Mouse (Mus musculus) adrenal gland, adult 2 months (tissue): ENCODE data around the gene Nfia. TPM values are rescaled to one million over a fixed set of nuclear protein-coding genes. Genes with fewer than 3 reads are reported as not detected.
A peak's percentile ranks its signal among the peaks of the same experiment; 100 is the strongest.

Source experiments
- DNase-seq: peaks from one replicate; pipeline ENCODE4 v3.0.0; 2021
- long read RNA-seq: library from polyadenylated mRNA; stranded (forward); transcript quantifications from one replicate; pipeline ENCODE4 v2.0.0, GENCODE M21; 2021
- polyA plus RNA-seq: library from polyadenylated mRNA; depleted of rRNA; stranded (reverse); fragments of >200 nt; gene quantifications from 2 replicates; pipeline ENCODE4 v1.2.3, GENCODE M21; 2012; rRNA removed
- total RNA-seq, 2 experiments: library from RNA; stranded (reverse); gene quantifications; 2 replicates each; pipeline ENCODE4 v1.2.3; 2021

Gene Nfia
- total RNA-seq = 100 to 1,000 TPM; 132 to 174 TPM
- 60.7 and 83.3 TPM in 2 replicates for polyA plus RNA-seq
- long read RNA-seq, full-length matches to known transcripts = 10 of 17 reads
- long read RNA-seq, partial matches to known transcripts = 2 of 17 reads
- long read RNA-seq, other reads (novel, unspliced or antisense) = 5 of 17 reads

DNA sequence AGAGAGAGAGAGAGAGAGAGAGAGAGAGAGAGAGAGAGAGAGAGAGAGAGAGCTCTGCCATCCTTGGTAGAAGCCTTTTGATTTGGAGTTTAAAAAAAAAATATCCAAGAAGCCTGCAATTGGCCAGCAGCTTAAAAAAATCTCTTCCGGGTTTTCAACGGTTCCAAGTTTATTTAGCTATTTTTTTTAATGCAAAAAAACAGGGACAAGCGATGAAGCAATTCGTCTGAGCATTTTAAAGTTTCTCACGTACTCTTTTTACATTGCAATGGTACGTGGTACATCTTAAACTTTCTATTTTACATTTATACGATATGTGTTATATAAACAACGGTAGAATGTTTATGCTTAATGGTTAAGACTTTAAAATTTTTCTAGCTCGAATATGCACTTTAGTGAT is at the start of gene Nfia:
Gene Nfia, plus strand, starts transcription at position 94 of the 400 bp plus-strand sequence.
- DNase-seq = no peak

DNA sequence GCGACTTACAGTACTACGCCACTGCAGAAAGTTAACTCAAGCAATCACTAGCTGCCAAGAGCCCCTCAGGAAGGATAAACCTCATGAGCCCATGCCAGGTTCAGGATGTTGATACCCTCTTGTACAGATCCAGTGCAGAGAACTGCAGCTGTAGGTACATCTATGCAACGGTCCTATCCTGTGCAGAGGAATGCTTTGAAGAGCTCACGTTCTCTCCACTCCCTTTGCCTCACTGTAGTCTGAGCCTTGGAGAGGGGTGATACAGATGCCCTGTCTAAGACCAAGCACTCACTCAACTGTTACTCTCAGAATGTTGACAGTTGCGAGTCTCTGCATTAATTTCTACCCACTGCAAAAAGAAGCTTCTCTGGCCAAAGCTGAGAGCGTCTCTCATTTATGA is 49.2 kb upstream of the Nfia start:
- DNase-seq = no peak

DNA sequence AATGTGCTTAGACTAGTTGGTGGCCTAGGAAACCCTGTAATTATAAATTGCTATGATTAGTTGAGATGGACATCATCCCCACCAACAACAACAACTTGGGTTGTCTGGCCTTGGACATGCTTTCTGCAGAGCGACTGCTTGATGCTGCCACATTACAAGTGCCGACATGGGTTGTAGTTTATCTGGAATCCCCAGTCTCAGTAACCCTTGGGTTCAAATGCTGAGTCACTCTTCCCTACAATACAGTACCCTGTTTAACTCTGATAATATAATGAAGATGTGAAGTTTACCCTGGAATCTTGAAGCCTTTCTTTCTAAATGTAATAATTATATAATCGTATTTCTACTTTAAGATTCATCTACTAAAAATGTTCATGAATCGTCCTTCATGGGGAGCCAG is 44.0 kb upstream of the Nfia start:
- DNase-seq = no peak

DNA sequence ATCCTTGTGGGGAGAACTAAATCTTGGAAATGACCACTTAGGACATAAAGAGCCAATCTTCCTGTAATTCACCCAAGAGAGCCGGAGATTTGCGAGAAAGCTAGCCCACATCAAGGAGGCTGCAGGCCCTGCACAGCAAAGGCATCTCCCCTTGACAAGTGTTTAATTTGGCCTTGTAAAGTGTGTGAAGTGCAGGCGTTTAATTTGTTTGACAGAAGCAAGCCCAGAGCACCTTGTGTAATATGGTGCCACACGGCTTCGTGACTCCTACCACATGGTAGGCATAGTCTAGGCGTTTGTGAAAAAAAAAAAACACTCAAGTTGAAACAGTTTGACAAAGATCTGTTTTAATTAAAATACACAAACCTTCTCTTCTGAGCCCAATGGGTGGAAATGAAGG is 42.5 kb upstream of the Nfia start:
- DNase-seq = no peak

DNA sequence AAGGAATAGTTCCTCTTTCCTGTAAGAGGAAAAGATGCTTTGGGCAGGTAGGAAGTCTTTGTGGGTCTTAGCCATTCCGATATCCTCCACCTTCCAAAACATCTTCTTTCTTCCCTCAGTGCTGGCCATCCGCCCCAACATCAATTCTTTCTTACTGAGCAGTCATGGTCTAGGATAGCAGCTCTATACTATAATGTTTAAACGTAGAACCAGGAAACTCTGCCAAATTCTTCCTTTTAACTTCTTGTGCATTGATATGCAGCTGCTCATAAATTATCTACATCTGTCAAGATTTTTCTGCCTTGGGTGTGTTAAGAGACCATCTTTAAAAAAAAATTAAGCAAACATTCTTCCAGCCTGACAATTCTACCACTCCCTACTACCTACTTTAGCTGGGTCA is 42.1 kb upstream of the Nfia start:
- no peak for DNase-seq

DNA sequence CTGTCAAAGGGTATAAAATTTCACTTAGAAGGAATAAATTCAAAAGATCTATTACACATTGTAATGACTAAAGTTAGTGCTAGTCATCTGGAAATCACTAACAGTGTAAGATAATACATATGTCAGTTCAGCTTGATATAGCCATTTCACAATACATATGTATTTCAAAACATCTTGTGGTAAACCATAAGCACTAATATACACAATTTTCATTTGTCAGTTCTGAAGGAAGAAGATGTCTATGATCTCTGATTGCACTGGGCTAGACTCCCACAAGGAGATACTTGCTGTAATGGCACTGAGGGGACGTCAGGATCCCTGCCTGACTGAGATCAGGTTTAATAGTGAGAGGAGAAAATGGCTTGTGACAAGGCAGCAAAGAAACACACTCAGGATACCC is 39.1 kb upstream of the Nfia start:
- DNase-seq = no peak

DNA sequence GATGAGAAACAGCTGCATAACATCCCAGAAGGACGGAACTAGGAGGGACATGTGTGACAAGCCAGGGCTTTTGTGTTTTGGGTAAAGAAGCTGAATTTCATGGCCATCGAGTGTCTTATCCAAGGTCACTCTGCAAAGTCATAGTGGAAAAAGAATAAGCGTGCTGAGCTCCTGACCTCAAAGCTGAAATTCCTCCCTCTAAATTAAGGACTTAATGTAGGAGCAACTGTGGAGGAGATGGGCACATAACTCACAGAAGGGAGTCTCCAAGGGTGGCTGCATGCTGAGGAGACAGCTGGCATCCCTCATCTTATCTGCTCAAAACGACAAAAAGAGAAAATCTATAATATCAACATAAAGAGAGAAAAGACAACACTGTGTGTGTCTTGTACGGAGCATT is 28.6 kb upstream of the Nfia start:
- DNase-seq = no peak

DNA sequence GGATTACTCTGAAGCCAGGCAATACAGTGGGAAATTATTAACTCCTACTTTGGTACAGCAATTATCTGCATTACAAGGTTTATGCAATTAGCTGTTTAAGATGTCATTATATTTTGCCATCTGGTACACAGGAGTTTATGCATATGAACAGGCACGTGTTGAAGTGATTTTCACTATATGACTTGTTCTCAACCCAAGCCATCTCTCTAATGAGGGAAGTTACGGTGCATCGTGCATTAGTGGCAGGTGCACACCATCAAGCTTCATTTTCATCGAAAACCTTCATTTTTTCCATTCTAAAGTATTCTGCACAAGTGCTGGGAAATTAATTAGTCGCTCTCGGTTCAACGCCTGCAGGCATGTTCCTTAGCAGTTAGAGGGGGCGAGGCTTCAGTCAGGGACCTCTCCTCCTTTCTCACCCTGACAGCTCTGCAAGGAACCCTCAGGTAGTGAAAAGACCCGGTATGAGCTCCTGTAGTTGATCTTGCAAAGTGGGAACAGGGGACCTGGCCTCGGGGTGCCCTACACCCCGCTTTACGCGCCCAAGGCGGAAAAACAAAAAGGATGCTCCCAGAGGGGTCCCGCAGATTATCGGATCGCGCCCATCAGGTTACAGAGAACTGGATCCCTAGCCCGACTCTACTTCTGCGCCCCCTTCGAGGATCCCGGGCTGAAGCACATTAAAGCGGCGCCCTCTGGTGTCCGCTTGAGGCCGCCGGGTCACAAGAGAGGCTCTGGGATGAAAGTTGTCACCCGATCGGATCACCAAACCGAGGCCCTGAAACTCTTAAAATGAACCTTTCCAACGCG is 27.0 kb upstream of the Nfia start:
- peak; percentile 88 for DNase-seq

DNA sequence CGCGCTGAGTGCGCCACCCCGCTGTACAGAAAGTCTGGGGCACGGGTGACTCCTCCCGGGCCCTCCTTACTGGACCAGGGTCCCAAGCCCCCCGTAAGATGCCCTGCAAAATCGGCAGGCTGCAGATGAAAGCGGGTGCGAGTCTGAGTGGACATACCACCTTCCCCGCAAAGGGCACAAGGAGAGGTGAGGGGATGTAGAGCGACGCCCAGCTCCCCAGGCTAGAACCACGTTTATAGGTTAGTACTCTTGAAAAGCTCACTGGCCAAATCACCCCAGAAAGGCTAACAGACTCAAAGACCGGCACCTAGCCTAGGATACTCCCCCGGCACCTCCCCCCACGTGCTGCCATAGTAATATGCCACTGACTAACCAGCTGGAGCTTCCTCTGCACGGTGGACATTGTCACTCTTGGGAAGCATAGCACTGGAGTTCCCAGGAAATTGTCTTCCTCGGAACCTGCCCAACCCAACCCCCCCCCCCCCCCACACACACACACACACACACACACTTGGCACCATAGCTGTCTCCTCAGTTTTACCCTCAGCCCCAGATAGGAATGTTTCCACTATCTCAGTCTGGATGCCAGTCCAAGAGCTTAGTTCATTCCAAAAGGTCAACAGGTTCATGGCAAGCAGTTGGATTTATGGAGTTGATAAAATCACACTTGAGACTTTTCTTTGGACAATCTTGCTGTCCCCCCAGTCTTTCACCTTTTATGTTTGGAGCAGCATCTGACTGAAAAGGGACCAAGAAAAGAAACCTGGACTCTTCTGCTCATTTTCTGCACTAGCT is 26.2 kb upstream of the Nfia start:
- DNase-seq = no peak

DNA sequence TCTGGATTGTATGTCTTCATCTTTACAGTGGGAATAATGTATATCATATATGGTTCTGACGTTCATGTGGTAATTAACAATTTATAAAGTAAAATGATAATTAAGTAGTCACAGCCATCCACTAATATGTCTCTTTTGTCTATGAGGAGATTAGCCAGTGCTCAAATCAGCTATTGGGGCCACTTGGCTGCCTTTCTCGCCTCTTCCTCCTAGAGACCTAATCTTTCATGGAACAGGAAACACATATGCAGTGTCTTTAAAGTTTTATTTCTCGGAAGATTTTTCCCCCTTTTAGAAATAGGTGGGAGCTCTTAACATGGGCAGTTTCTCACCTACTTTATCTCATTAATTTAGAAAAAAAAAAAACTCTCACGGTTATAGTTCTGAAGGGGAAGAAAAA is 22.1 kb upstream of the Nfia start:
- DNase-seq = no peak

DNA sequence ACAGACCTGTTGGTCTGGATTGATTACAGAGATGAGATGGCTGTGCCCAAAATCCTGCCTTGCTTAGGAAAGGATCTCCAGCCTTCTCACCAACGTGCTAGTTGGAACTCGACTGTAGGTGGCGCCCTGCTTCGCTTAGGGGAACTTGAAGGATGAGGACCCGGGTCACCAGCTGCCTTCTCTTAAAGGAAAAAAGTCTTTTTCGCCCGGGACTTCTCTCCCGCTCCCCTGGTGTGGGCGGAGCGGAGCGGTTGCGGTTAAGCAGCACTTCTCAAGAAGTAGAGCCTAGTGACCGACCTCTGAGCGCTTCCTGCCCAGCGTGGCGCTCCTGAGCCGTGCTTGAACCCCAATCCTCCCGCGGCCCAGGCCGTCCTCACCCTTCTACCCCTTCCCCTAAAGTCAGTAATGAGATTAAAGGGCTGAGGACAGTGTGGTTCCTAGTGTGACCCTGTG is 21.5 kb upstream of the Nfia start:
- peak; percentile 94 for DNase-seq

DNA sequence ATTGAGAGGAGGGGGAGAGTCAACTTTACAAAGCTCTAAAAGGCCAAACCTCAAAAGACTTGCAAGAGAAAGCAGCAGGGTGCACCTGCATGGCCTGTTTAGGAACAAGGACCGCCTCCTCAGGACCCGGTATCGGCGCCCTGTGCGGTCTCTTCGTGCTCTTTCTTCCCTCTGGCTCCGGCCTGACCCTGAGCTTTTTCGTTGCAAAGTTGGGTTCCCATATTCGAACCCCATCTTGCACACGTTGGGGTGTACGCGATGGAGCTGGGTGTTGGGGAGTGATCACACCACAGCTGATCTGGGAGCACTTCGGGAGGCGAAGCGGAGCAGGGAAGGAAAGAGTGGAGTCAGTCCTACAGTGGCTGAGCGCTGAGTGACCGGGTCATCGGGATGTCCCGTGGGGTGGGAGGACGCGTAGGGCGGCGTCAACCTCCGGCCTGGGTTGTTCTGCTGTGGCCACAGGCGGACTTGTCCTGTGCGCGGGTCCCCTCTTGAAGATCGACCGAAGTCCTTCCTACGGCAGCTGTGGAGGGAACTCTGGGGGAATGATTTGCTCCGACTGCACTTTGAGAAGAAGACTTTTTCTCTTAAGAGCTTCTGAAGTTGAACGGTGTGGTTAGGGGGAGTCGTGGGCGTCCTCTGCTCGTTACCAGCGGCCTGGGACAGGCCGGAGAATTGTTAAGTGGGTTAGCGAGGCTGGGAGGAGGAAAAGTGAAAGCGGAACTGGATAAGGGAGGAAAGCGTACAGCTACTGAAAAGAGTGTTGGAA is 20.9 kb upstream of the Nfia start:
- DNase-seq = peak; percentile 89

DNA sequence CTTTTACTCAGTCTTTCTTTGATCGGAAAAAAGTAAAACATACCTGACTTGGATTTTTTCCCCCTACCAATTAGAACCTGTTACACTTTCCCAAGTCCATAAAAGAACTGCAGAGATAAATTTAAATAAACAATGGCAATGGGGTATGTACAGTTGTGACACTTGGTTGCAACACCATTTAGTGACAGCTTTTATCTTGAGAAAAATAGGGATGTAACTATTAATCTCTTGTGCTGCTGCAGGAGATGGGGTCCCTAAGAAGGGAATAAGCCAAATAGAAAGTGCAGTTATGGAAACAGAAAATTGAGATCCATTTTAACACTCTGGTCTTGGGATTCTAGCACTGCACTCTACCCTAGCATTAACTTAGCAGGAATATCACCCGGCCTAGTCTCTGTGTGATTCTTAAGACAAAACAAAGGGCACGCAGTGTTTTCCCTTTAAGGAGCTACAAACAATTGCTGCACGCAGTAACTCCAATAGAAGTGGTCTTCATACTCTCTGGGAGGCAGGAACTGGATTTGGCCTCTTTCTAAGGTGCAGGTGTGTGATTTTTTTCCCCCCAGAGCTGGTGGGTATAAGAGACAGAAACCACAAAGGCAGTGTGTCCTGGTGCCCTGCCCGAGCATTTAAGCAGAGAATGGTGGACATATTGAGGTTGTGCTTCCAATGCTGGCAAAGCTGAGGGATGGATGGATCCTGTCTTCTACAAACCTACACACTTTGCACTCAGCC is 20.1 kb upstream of the Nfia start:
- DNase-seq = no peak

DNA sequence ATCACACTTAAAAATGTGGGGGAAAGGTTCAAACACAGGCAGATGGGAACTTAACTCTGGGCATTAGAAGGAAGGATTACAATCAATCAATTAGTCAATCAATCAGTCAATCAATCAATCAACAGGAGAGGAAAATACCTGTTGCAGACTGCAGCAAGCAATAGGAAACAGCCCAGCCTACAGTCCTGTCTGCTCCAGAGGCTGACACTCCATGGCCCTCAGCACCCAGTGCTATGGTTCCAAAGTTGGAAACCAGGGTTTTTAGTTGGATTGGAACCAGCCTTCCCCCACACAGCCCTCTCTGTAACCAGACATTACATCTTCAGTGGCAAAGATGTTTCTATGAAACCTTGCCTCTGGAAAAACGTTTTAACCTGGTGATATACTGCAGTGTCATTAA is 19.0 kb upstream of the Nfia start:
- DNase-seq = peak; percentile 19

DNA sequence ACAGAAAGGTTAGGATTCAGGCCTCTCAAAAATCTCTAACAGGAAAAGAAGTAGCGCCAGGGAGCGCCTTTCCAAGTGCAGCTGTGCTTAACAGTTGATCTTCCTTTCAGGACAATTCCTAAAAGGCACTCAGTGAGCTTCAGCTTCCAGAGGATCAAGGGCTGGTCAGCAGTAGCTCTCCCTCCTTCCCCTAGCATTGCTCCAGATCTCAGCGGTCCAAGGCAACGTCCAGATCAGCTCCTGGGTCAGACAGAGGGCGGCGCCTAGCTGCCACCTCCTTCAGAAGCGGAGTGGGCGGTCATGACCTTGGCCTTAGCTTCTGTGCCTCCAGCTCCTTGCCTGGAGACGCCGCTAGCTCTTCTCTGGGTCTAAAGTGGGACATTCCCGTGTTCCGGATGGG is 18.3 kb upstream of the Nfia start:
- DNase-seq = peak; percentile 91

DNA sequence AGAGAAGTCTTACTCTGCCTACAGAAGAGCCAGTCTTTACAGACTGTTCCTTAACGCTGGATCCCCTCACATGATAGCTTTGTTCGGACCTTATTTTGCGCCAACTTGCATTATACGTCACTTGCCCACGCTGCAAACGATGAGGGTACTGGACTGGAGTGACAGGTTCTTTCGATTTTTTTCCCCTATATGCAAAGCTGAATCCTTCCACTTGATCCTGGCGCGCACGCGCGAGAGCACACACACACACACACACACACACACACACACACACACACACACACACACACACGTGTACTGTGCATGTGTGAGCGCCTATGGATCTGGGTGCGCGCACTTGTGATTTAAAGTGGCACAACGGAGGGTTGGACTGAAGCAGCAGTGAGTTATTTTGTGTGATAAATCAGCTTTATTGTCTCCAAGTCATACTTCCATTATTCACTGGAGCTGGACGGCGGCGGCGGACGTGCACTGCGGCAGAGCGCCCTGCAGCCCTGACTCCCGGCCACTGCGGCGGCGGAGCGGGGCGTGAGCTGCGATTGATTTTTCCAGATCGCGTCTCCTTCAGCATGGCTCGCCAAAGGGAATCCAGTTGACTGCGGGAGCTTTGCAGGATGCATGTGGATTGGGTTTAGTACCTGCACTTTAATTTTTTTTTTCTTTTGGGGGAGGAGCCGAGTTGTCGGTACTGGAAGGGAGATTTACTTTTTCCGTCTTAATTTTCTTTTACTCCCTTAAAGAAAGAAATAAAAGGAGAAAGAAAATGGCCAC is 15.1 kb upstream of the Nfia start:
- DNase-seq = peak; percentile 89

DNA sequence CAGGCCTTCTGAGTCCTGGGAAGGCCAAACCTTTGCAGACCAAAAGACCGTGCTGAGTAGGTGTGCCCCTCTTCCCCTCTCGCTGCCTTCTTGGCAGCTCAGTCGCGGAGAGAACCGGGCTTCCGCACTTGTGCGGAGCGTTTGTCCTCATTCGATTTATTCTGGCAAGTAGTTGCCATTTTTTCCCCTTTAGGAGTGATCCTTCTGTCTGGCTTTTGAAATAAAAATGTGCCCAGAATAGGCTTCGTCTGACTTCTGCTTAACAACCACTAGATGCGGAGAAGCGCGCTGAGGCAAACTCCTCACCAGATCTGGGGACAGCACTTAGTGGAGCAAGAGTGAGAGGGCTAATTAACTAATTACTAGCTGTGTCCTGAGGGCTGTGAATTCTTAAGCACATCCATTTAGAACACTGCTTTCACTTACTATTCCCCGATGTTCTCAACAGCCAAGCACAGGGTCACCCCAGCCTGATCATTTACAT is 14.5 kb upstream of the Nfia start:
- DNase-seq = peak; percentile 69

DNA sequence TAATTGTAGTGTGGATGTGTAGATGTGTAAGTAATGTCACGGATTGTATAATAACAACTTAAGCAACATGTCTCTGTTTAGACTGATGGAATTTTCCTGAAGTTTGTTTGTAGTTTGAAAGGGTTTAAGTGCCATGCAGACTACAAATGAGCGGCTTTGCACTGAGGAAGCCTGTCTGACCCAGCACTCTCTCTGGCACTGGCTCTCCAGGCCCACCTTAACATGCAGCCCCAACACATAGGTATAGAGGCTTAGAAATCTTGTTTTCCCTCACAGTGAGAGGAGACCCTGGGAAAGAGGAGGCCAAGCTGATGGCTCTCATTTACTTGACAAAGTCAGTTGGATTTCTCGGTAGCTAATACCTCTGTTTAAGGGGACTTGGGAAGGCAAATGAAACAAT is 13.9 kb upstream of the Nfia start:
- no peak for DNase-seq

DNA sequence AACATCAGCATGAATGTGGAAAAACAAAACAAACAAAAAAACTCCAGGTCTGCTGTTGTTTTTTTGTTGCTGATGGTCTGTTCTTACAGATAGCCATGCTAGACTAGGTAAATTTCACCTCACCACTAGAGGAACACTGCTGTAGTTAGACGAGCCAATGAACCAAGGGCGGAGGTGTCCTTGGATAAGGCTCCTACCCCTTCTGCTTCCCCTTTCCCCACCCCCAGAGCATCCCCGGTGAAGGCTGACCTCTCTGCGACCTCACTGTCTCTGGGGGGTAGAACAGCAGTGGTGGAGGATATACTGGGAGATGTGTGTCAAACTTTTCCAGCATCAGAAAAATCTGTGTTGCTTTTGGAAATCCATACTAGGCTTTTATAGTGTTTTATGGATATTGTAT is 7.9 kb upstream of the Nfia start:
- DNase-seq = no peak

DNA sequence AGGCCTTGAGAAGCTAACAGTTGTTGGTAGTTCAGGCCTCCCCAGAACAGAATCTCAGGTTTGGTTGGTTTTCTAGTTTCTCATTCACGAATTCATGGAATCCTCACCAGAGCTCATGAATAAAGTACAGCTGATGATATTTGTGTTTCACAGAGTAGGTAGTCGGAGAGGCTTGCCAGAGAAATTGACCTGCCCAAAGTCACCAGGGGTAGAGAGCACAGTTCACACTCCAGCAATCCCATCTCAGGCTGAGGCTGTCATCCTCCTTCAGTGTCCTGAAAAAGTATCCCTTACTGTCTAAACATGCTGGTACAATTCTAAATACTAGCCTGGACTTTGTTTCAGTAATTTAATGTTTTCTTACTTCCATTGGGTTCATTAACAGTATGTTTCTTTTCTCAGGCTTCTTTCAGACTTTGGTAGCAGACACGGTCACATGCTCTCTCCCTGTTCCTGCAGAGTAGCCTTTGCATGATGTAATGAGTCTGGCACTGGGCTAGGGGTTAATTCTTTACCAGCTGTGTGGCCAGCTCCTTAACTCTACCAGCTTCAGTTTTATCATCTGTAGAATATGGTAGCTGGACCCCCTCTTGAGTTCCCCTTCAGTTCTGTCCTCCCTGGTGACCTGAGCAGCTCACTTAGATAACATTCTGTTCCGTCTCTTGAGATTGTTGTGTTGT is 7.1 kb upstream of the Nfia start:
- no peak for DNase-seq
